Mouse (Mus musculus) megakaryocyte-erythroid progenitor cell, adult 5-6 weeks (primary cell): ENCODE measurements around the gene Pabpc1l. TPM values are rescaled to one million over a fixed set of nuclear protein-coding genes. Genes with fewer than 3 reads are reported as not detected.
"Not testable (repeated sequence)": the region's sequence is repeated elsewhere in the genome, so short reads cannot be mapped to it uniquely, and the experiment has no call there.

Experiments used
- ATAC-seq: replicated peaks from 2 replicates; pipeline ENCODE4 v1.8.0; 2016; ENCODE audit warnings: mild to moderate bottlenecking, inconsistent platforms; ENCODE audit not compliant: severe bottlenecking, poor library complexity, low FRiP score, low TSS enrichment
- total RNA-seq, 2 experiments: library from RNA; stranded (forward) in 1 of 2; stranded (reverse) in 1 of 2; fragments of 200-1000, 215-1000 nt in 1 of 2; fragments of >200 nt in 1 of 2; fragmentation: Nextera tagmentation in 1 of 2; gene quantifications; 2 replicates each; pipeline ENCODE4 v1.2.3; 2014 to 2017

Pabpc1l gene
- total RNA-seq, 2 experiments from 2014 or later = not detected

DNA sequence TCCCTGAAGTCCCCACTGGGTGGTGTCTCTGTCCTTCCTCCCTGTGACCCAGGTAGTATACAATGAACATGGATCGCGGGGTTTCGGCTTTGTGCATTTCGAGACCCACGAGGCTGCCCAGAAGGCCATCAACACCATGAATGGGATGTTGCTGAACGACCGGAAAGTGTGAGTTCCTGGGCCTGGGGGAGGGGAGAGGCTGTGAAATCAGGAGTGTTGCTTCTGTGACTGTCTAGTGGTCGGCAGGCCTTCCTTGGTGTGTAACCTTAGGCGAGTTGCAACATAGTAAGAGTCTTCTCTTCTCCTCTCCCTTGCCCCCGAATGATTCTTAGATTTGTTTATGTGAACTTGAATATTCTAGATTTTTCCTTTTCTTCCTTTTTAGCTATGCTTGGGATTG lies 5.9 kb downstream of the Pabpc1l start:
- ATAC-seq = no peak

DNA sequence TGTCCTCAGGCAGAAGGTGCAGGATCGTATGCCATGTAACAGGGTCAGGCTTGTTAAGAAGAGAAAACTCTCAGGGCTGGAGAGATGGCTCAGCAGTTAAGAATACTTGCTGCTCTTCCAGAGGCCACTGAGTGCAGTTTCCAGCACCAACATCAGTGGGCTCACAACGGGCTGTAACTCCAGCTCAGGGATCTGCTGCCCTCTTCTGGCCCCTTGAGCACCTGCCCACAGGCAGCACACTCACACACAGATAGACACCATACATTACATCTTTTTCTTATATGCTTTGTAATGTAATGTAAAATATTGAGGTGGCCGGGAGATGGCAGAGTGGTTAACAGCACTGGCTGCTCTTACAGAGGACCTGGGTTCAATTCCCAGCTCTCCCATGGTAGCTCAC lies 7.7 kb downstream of the Pabpc1l start:
- ATAC-seq = no peak

DNA sequence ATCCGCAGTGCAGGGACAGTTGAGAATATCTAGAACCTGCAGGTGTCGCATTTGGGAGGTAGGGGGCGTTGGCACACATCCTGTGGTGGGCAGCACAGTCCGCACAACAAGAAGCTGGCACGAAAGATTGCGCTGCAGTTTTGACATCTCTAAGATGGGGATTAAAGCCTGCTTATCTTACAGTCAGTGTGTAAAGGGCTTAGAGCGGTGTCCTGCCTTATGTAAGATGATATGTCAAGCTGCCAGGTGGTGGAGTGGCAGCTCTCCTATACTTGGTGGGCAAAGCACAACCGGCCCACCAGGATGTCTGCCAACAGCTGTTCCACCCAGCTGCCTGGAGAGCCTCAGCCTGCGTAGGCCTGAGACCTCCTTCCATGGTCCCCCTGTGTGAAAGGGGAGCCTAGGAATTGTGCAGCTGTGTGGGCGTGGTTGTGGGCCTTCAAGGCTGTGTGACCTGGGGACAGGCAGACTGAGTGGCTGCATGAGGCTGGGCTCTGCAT lies 11.3 kb downstream of the Pabpc1l start:
- ATAC-seq = peak; percentile 90

DNA sequence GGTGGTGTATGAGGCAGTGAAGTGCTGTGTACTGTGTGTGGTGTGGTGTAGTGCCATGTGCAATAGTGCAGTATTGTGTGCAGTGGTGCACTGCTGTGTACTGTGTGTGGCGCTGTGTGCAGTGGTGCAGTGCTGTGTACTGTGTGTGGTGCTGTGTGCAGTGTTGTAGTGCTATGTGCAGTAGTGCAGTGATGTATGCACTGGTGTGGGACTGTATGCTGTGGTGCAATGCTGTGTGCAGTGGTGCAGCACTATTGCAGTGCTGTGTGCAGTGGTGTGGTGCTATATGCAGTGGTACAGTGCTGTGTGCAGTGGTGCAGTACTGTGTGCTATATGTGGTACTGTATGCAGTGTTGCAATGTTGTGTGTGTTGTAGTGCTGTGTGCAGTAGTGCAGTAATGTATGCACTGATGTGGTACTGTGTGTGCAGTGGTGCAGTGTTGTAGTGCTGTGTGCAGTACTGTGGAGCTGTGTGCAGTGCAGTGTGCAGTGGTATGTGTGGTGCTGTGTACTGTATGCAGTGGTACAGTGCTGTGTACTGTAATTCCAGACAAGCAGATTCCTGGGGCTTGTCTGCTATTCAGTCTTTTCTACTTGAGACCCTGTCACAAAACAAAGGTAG lies 13.3 kb downstream of the Pabpc1l start:
- ATAC-seq = no peak

DNA sequence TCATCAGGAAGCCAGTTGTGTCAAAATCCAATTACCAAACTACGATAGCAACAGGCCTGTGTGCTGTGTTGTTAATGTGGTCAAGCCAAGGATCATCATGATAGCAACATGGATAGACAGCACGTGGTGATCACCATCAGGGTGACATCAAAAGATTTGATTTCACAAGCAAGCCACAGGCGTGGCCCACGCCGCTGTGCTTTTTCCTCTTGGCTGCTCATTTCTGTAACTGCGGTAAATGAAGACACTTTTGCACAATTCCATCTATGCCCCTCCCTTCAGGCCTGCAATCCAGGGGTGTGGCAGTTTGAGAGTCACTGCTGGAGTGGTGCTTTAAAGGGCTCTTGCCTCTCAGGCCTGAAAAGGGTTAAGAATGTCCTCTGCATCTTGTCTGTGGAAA lies 15.7 kb downstream of the Pabpc1l start:
- ATAC-seq = no peak

DNA sequence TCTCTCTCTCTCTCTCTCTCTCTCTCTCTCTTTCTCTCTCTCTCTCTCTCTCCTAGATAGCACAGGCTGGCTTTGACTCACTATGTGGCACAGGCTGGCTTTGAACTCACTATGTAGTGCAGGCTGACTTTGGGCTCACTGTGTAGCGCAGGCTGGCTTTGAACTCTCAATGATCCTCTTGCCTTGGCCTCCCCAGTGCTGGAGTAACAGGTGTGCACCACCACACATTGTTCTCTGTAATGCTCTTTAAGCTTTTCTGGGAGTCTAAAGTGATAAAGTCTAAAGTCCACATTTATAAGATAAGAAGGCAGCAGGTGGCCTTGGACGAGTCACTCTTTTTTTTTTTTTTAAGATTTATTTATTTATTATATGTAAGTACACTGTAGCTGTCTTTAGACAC lies 16.3 kb downstream of the Pabpc1l start:
- no peak for ATAC-seq

DNA sequence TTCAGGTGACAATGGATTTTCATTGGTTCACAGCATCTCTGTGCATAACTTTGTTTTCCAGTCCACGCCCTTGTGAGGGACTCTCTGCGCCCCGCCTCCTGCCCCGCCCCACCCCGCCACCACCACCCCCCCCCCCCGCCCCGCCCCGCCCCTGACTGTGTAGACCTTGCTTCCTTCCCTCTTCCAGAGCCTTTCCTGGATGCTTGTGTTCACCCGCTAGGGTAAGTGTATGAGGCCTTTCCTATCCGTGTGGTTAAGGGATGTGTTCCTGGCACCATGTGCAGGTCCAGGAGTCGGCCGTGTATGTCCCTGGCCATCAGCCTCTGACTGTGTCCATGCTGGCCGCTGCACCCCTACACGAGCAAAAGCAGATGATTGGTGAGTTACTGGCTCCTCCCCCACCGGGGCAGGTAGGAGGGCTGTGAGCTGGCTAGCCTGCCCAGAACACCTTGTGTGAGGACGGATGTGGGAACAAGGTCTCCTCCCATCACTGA lies 22.0 kb downstream of the Pabpc1l start:
- ATAC-seq = peak; percentile 83

DNA sequence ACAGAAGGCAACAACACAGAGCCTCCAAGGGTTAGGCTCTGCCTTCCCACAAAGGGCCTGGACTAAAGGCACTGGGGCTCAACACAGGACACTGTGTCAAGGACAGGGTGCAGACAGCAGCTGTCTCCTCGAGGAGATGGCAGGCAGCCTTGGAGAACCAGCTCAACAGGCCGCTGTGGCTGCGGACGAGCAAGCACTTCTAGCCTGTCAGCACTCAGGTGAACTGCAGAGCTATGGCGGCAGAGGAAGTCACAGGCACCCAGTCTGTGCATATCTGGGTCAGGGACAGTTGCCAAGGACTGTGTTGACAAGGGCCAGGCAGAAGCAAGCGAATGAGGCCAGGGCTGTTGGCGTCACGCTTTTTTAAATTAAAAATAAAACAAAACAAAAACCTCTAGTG lies 28.5 kb downstream of the Pabpc1l start:
- ATAC-seq = no peak

DNA sequence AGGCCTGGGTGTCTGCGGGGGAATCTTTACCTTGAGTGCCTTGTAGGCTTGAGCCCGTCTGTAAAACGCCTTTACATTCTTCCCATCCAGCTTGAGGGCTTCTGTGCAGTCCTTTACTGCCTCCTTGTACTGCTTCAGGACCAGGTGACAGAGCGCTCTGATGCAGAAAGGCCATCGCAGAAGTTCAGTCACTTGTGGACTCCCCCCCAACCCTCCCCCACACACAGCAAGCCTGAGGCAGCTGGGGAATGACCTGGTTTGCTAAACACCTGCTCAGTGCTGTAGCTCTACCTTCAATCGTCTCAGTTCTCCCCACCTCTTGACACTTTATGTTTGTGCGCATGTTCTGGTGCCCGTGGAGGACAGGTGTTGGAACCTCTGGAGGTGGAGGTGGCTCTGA lies 29.4 kb downstream of the Pabpc1l start:
- no peak for ATAC-seq

DNA sequence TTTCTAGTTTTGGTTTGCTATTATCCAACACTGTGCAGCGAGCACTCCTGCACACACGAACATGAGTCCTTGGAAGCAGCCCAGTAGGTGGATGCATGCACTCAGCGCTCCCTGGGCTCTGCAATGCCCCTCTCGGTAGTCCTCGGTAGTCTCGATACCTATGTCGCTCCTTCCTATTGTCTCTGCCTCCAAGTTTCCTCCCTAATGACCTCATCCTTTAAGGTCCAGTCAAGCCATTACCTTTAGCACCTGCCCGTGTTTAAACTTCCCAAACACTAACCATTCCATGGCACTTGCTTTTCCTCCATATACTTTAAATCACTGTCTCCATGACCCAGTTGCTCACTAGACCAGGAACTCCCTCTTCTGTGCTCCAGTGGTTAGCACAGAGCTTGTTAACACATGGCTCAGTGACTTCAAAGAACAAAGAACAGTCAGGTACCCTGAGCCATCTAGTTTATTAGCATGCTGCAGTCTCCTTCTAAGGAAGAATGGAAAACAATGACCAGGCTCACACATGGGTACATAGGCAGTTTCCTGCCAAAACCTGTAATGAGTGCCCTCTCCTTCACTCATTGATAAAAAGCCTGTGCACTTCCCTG lies 34.5 kb downstream of the Pabpc1l start:
- ATAC-seq = no peak

DNA sequence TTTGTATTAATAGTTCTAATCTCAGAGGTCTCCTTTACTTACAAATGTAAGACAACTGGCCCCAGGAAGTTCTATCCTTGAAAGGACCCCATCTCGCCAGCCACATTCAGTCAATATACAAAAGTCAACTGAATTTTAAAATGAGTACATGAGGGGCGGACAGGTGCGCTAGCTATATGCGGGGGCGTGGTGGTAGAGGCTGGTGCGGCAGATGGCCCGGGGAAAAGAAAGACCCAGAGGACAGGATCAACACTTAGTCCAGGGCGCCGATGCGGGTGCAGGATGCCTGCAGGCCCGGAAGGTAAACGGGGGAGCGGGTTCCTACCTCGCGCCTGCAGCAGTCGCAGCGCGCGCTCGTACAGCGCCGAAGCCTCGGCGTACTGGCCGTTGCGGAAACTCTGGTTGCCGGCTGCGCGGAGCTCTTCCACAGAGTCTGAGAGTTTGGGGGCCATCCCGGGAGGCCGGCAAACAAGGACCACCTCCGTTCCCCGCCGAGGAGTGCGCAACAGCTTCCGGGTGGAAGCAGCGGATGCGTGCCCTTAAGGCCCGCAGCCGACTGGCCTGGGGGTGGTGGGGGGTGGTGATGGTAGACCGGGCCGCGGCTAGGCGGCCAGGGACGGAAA lies 45.0 kb downstream of the Pabpc1l start, which contains the start of gene Stk4:
Gene Stk4 (plus strand): TSS at position 181 of the 623 bp plus-strand sequence.
- ATAC-seq = 0 out of 2 replicates have a peak, but pooled peaks have one; percentile 3

DNA sequence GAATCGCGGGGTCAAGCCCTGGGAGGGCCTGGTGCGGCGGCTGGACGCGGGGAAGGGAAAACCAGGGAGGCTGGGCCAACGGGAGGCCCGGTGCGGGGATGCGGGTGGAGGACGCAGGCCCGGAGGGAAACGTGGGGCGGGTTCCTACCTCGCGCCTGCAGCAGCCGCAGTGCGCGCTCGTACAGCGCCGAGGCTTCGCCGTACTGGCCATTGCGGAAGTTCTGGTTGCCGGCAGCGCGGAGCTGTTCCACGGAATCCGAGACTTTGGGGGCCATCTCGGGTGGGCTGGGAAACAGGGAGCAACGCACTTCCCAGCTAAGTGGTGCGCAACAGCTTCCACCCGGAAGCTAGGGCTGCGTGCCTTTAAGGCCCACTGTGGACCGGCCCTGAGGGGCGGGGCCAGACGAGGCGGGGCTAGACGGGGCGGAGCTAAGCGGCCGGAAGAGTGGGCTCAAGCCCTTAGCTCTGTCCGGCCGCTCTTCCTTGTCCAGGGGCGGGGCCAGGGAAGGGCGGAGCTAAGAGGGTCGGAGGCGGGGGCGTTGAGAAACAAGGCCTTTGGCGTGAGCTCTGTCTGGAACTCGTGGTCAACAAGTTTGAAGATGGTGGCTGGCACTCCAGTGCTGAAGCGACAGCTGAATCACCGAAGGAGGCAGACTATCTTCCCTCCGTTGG lies 45.7 kb downstream of the Pabpc1l start, which contains the start of gene Tomm34:
Gene Tomm34 (minus strand): TSS at position 405 of the 672 bp plus-strand sequence.
- ATAC-seq = peak; percentile 78

DNA sequence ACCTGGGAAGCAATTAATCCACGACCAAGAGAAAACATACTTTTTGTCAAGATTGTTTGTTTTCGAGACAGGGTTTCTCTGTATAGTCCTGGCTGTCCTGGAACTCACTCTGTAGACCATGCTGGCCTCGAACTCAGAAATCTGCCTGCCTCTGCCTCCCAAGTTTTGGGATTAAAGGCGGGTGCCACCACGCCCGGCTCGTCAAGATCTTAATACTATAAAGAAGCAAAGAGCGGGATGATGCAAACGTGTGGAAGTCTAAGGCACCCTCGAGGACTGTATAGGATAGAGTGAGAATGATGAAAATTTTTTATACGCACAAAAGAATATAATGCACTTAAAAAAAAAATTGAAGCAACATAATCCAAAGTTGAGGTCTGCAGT lies 46.2 kb downstream of the Pabpc1l start:
- ATAC-seq = not testable (repeated sequence)

DNA sequence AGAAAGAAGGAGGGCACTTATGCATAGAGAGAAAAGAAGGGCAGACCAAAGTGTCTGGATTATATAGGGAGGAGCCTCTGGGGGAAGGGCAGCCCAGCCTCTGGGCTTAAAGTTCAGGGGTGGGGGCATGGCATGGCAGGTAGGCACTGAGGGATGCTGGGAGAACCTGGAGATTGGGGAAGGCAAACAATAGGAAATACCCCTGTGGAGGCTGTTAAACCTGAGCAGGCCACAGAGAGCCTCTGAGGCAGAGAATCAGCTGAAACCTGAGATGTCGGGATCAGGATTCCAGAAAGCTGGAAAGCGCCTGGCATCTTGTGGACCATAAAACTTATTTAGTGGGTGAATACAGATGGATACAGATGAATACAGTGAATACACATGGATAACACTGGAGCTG lies 46.9 kb downstream of the Pabpc1l start:
- ATAC-seq = no peak

DNA sequence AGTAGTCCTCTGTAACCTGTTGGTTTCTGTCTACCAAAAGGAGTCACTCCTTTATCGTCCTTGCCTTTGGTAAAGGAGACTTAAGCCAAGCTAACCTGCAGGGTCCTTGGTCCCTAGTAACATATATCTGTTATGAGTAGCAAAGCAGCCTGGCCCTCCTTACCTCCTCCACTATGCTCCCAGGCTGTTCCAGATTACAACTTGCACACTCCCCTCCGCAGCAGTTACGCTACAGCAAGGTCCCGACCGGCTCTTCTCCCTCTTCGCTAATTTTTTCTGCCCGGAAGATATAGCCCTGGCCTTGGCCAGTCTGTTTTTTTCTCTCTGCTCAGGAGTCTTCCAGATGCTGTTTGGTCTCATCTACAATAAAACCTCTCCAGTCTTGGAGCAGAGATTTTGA lies 47.9 kb downstream of the Pabpc1l start:
- no peak for ATAC-seq

DNA sequence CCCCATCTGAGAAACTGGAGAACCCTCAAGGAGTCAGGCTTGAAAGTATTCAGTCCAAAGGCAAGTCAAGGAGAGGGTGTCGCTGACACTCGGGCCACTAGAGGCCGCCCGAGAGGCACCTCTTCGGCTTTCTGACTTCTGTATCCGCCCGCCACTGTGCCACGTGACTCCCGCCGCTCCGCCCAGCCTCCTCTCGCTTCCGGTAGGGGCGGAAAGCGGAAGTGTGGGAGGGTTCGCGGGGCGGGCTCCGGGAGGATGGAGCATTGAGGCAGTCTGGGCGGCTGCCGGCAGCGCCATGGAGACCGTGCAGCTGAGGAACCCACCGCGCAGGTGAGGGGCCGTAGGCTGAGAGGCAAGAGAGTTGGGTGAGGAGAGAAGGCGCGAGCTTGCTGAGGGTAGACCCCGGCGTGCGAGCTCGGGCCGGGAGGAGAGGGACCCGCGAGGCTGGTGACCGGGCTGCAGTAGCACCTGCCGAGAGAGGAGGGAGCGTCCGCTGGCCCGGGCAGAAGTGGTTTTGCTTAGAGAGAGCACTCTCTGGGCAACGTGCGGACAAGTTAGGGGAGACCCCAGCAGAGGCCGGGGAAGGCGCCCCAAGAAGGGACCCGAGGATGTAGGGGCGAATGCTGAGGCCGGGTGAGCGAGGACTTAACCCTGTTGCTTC lies 48.8 kb downstream of the Pabpc1l start:
- peak; percentile 86 for ATAC-seq

DNA sequence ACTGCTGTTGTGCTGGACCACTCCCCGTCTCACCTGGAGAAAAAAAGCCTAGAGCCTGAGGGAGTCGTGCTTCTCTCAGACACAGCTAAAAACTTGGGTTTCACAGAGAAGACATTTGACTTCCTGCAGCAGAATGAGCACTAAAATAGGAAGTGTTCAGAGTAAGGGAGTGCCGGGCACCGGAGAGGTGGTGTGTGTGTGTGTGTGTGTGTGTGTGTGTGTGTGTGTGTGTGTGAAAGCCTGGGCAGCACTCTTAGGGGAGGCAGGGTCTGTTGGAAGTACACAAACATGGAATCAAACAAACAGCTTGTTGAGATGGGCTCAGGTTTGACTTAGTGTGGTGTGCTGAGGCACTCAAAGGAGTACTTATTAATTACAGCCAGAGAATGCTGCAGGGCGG lies 49.8 kb downstream of the Pabpc1l start:
- ATAC-seq = no peak

DNA sequence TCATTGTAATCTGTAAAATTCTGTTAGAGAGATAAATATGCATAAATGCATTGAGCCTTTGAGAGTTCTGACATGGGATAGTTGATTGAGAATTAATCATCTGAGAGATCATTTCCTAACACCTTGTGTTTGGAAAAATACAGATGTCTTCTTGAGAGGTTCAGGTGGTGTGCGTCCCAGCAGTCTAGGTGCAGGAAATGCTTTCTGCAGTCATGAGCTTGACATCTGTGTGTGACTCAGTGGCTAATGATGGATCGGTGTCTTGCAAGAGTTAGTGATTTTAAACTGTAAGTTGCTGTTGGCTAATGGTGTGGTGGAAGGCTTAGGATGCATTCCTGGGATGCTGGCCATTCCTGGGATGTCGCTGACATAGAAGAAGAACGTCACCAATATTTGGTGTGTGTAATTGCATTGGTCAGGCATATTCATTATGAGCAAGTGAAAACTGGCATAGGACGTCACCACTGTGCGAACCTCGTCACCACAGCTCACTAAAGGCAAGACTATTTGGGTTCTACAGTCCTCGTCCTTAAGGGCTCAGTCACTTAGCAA lies 51.7 kb downstream of the Pabpc1l start:
- ATAC-seq = no peak

DNA sequence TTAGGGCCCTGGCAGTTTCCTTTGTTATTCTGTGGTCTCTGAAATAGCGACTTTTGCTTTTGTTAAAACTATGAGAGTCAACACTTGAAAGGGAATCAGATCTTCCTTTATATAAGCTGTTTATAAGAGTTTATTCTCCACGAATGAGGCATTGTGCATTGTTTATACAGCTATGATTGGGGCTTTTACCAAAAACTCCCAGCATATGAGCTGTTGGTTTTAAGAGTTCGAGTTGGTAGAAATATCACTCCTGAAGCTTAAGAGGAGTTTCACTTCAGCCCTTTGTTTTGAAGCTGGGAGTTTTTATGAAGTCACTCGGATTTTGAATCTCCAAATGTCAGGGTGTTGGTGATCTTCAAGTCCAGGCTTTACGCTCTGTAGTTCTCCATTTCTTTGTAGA lies 52.6 kb downstream of the Pabpc1l start:
- no peak for ATAC-seq
